Mouse (Mus musculus) brain, embryonic 14.5 days (tissue): ENCODE measurements at regions not wholly inside any gene's neighbourhood (a gene's known extent, or its start where the extent isn't known, plus 50 kb on each side); places are given as distances from the start of the nearest gene placed in this dataset.

ENCODE experiments used
- CTCF ChIP-seq: fragments of 200-500 bp; IDR thresholded peaks from 2 replicates; pipeline ENCODE4 v1.5.1; 2012; ENCODE audit warnings: inconsistent platforms, mild to moderate bottlenecking, moderate library complexity, borderline replicate concordance; ENCODE audit not compliant: insufficient read depth, insufficient read length; ENCODE audit errors: extremely low read depth
- POLR2A ChIP-seq: fragments of 200-500 bp; IDR thresholded peaks from 2 replicates; pipeline ENCODE4 v1.6.1; 2012; ENCODE audit warnings: mild to moderate bottlenecking, inconsistent platforms, borderline replicate concordance; ENCODE audit not compliant: poor library complexity, insufficient read depth, insufficient read length, severe bottlenecking; ENCODE audit errors: extremely low read depth

DNA sequence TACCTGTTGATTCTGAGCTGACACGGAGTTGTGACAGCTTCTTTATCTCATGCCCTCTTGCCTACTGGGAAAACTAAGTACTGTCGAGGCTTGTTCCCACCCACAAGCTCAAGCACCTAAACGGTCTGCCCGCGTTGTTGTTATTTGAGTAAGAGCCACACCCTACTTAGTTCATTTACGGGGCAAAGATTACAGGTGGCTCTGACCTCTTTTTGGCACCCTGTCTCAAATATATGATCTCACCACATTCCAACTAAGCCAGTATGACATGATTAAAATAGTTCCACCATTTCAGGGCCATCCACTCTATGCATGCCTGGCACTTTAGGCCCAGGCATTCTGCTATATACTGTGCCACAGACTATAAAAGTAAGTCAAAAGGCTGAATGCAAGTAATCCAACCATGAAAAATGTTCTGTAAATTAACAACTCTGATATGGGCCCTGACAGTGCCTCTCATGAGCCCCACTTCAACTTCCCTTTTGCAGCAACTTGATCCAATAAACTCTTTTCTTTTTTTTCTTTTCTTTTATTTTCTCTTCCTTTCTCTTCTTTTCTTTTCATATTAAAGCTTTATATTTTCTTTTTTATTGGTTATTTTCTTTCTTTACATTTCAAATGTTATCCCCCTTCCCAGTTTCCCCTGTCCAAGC is 50.3 kb upstream of the Pcdh19 start:
- TF ChIP-seq POLR2A: no peak
- TF ChIP-seq CTCF: no peak
